Mouse (Mus musculus) brain, adult 2 months (tissue): ENCODE measurements around the gene Cstad.

Experiments
- DNase-seq: peaks from one replicate; pipeline ENCODE4 v3.0.0; 2011; ENCODE audit warnings: low read depth, low spot score

The Cstad gene

GRCm38 (mm10) chr2:30594641-30595379, at the start of gene Cstad:
Gene Cstad, plus strand, starts transcription at chr2:30595040.
- DNase-seq = peak; percentile 97

- no peak for DNase-seq
These were observed 49.1 kb upstream of the Cstad start for GRCm38 (mm10) chr2:30545706-30546105.

GRCm38 (mm10) chr2:30546219-30546618, 48.6 kb upstream of the Cstad start:
- peak; percentile 29 for DNase-seq

- DNase-seq = no peak
These were observed 47.2 kb upstream of the Cstad start for GRCm38 (mm10) chr2:30547455-30548217.

- no peak for DNase-seq
These were observed 43.3 kb upstream of the Cstad start for GRCm38 (mm10) chr2:30551579-30551978.

- peak; percentile 95 for DNase-seq
These were observed 40.8 kb upstream of the Cstad start for GRCm38 (mm10) chr2:30553851-30554540.

- DNase-seq = no peak
These were observed 39.6 kb upstream of the Cstad start for GRCm38 (mm10) chr2:30555257-30555656.

GRCm38 (mm10) chr2:30556495-30556894, 38.3 kb upstream of the Cstad start:
- DNase-seq = no peak

- no peak for DNase-seq
These were observed 35.3 kb upstream of the Cstad start for GRCm38 (mm10) chr2:30559552-30559951.

- no peak for DNase-seq
These were observed 32.3 kb upstream of the Cstad start for GRCm38 (mm10) chr2:30562553-30562952.

GRCm38 (mm10) chr2:30571647-30572046, 23.2 kb upstream of the Cstad start:
- no peak for DNase-seq

- no peak for DNase-seq
These were observed 21.3 kb upstream of the Cstad start for GRCm38 (mm10) chr2:30573522-30573921.

- no peak for DNase-seq
These were observed 17.8 kb upstream of the Cstad start for GRCm38 (mm10) chr2:30577010-30577409.

GRCm38 (mm10) chr2:30578006-30578405, 16.8 kb upstream of the Cstad start:
- no peak for DNase-seq

GRCm38 (mm10) chr2:30587161-30587560, 7.7 kb upstream of the Cstad start:
- peak; percentile 48 for DNase-seq

- DNase-seq = no peak
These were observed 7.2 kb upstream of the Cstad start for GRCm38 (mm10) chr2:30587671-30588070.

GRCm38 (mm10) chr2:30588985-30589511, 5.8 kb upstream of the Cstad start:
- DNase-seq = no peak

- no peak for DNase-seq
These were observed 5.1 kb upstream of the Cstad start for GRCm38 (mm10) chr2:30589781-30590180.

GRCm38 (mm10) chr2:30590909-30591308, 3.9 kb upstream of the Cstad start:
- DNase-seq = peak; percentile 95

- DNase-seq = no peak
These were observed 2.4 kb upstream of the Cstad start for GRCm38 (mm10) chr2:30592391-30592790.

- DNase-seq = no peak
These were observed 1.9 kb upstream of the Cstad start for GRCm38 (mm10) chr2:30592951-30593350.
